Mouse (Mus musculus) stomach, postnatal 0 days (tissue): ENCODE measurements at regions not wholly inside any gene's neighbourhood (a gene's known extent, or its start where the extent isn't known, plus 50 kb on each side); places are given as distances from the start of the nearest gene placed in this dataset.
"Not testable (repeated sequence)": the region's sequence is repeated elsewhere in the genome, so short reads cannot be mapped to it uniquely, and the experiment has no call there.

Source experiments
- ATAC-seq: fragments of 200-750 bp; cut with Nextera tagmentation; 2 replicates; pipeline ENCODE4 v1.8.0; 2017; ENCODE audit not compliant: low FRiP score, low TSS enrichment
- DNase-seq: peaks from one replicate; pipeline ENCODE4 v3.0.0-alpha.2; 2016; ENCODE audit warnings: low spot score
- H3K27ac ChIP-seq: fragments of 300-500 bp; sonication (generic); replicated peaks from 2 replicates; pipeline ENCODE4 v1.5.1; 2014; ENCODE audit warnings: mild to moderate bottlenecking, control low read depth
- H3K27me3 ChIP-seq: fragments of 300-500 bp; sonication (generic); 2 replicates; pipeline ENCODE4 v1.6.1; 2014; ENCODE audit warnings: low read length; ENCODE audit not compliant: control insufficient read depth, insufficient read depth
- H3K36me3 ChIP-seq: fragments of 300-500 bp; sonication (generic); 2 replicates; pipeline ENCODE4 v1.6.1; 2014; ENCODE audit warnings: low read length, mixed read lengths; ENCODE audit not compliant: control insufficient read depth, insufficient read depth
- H3K4me1 ChIP-seq: fragments of 300-500 bp; sonication (generic); replicated peaks from 2 replicates; pipeline ENCODE4 v1.6.1; 2014; ENCODE audit warnings: antibody characterized with exemption; ENCODE audit not compliant: control insufficient read depth, insufficient read depth
- H3K4me2 ChIP-seq: fragments of 300-500 bp; sonication (generic); replicated peaks from 2 replicates; pipeline ENCODE4 v1.6.1; 2014; ENCODE audit warnings: low read depth, mild to moderate bottlenecking, control low read depth, moderate library complexity
- H3K4me3 ChIP-seq: fragments of 300-500 bp; sonication (generic); 2 replicates; pipeline ENCODE4 v1.5.1; 2014; ENCODE audit warnings: low read depth, low read length, control low read depth
- H3K9ac ChIP-seq: fragments of 300-500 bp; sonication (generic); 2 replicates; pipeline ENCODE4 v1.6.1; 2014; ENCODE audit warnings: mild to moderate bottlenecking, low read length, control low read depth, mixed read lengths
- H3K9me3 ChIP-seq: fragments of 300-500 bp; sonication (generic); 2 replicates; pipeline ENCODE4 v1.6.1; 2016; ENCODE audit warnings: low read length; ENCODE audit not compliant: control insufficient read depth
- CTCF ChIP-seq: IDR thresholded peaks from 2 replicates; pipeline ENCODE4 v1.5.1; 2016; ENCODE audit warnings: antibody characterized with exemption, low read depth, mild to moderate bottlenecking, moderate library complexity
- EP300 ChIP-seq: optimal IDR thresholded peaks from 2 replicates; pipeline ENCODE3; 2016; ENCODE audit warnings: antibody characterized with exemption
- WGBS: fragments of 180-500 bp; shearing (Covaris S2); extraction: QIAGEN DNeasy Blood & Tissue Kit; methylation state at CpG from one replicate; pipeline ENCODE4 v1.1.7; 2014; 5-methylcytosine and 5-hydroxymethylcytosine counted together

DNA sequence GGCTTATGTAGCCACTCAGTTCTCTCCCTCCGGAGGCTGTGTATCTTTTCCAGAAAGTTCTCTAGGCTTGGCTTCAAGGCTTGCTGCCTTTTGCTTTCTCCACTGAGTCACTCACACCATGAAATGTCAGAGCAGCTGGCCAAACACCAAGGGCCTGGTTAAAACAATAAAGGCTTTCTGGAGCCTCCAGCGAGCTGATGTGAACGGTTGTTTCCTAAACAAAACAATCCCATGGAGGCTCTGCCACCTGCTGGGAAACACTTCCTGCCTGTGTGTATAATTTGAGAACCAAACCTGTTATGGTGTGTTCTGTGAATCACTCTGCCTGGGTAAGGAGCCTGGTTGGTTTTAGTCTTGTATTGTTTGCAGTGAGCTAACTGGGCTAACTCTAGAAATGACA, 96.7 kb upstream of the Tspan5 start:
- DNase-seq (peak; percentile 46), ATAC-seq (no peak)
- Histone ChIP-seq H3K4me2 (no peak overlapping the region; the same call in 1 of the 2 replicates), H3K27ac (0 out of 2 replicates have a peak overlapping the region, but pooled peaks have one; percentile 20), H3K9me3 (no peaks in the 10 kb centered on the region), H3K4me3 (no peak overlapping the region), H3K9ac (no peak overlapping the region), H3K4me1 (peaks cover 5% of the 10 kb centered on the region; the same call in 1 of the 2 replicates), H3K36me3 (no peaks in the 10 kb centered on the region), H3K27me3 (no peaks in the 10 kb centered on the region)
- WGBS: 5% methylated on average over 3 of the region's 3 CpGs
- TF ChIP-seq EP300: no peak
- peak; percentile 39 for TF ChIP-seq CTCF

DNA sequence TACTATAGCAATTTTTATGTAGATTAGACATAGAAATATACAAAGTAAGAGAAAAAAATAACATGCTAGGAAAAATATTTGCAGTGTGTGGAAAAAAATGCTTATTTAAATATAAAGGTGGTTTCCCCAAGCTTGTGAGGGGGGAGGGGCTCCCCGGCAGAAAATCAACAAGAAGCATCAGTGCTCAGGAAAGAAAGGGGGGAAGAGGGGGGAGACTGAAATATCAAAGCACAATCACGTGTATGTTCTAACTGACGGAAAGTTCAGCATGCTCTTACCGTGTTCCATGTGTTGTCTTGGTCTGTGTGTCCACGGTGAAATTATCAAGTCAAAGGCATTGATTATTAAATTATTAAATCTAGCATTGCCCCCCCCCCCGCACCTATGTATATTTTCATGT, 92.3 kb upstream of the Tspan5 start:
- no peaks in the 10 kb centered on the region for H3K27me3 ChIP-seq
- H3K4me1 ChIP-seq: no peaks in the 10 kb centered on the region; the same call in 1 of the 2 replicates
- no peaks in the 10 kb centered on the region for H3K36me3 ChIP-seq
- no peaks in the 10 kb centered on the region for H3K9me3 ChIP-seq
- TF ChIP-seq EP300: no peak
- no peak for TF ChIP-seq CTCF
- H3K27ac ChIP-seq: no peak overlapping the region
- DNase-seq: no peak
- no peak overlapping the region for H3K4me3 ChIP-seq
- no peak overlapping the region for H3K4me2 ChIP-seq
- ATAC-seq: no peak
- 84% methylated on average over 6 of the region's 6 CpGs for WGBS
- H3K9ac ChIP-seq: no peak overlapping the region

DNA sequence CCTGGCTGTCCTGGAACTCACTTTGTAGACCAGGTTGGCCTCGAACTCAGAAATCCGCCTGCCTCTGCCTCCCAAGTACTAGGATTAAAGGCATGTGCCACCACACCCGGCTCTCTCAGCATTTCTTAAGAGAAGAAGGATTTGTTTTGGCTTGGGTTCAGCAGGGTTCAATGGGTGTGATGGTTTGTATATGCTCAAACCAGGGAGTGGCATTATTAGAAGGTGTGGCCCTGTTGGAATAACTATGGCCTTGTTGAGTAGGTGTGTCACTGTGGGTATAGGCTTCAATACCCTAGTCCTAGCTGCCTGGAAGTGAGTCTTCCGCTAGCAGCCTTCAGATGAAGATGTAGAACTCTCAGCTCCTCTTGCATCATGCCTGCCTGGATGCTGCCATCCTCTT, 91.3 kb upstream of the Tspan5 start:
- H3K36me3 ChIP-seq, H3K4me1 ChIP-seq, H3K4me3 ChIP-seq, H3K27ac ChIP-seq, ATAC-seq, H3K9me3 ChIP-seq, H3K4me2 ChIP-seq, H3K9ac ChIP-seq, H3K27me3 ChIP-seq, DNase-seq: not testable (repeated sequence)
- 89% methylated on average over 4 of the region's 4 CpGs for WGBS

DNA sequence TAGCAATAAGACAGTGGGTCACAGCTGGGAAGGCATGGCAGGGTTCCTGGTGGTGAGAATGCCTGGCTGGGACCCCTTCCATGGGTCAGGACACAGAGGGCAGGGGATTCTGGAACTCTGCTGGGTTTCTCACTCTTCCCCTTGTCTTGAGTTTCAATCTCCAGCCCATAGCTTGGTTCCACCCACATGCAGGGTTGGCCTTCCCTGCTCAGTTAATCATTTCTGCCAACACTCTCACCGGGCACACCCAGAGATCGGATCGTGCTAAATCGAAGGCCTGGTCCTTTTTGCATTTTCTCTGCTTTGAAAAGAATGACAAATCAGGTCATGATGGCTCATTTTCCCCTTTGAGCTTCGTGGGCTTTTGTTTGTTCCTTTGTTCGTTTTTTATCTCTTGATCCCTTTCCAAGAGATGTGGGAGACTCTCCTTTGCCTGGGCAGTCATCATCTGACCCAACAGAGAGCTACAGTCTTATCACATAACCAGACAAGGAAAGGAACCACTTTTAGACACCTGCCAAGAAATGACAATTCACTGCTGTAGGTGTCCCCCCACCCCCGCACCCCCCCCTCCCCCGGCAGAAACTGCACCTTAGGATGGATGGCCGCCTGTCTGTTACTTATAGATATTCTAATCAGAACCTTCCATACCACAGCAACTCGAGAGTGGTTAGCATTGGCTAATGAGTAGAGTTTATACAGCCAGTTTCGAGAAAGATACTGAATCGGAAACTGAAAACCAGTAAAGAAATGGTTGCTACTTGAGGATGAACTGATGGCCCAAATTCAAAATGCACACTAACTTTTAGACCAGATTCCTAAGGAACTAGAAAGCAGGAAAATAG, 90.4 kb upstream of the Tspan5 start:
- ATAC-seq (no peak), DNase-seq (no peak)
- Histone ChIP-seq H3K27me3 (no peaks in the 10 kb centered on the region), H3K9ac (no peak overlapping the region), H3K36me3 (no peaks in the 10 kb centered on the region), H3K4me1 (no peaks in the 10 kb centered on the region), H3K4me2 (no peak overlapping the region), H3K9me3 (no peaks in the 10 kb centered on the region), H3K27ac (no peak overlapping the region), H3K4me3 (no peak overlapping the region)
- WGBS: 74% methylated on average over 12 of the region's 12 CpGs
- no peak for TF ChIP-seq CTCF
- no peak for TF ChIP-seq EP300

DNA sequence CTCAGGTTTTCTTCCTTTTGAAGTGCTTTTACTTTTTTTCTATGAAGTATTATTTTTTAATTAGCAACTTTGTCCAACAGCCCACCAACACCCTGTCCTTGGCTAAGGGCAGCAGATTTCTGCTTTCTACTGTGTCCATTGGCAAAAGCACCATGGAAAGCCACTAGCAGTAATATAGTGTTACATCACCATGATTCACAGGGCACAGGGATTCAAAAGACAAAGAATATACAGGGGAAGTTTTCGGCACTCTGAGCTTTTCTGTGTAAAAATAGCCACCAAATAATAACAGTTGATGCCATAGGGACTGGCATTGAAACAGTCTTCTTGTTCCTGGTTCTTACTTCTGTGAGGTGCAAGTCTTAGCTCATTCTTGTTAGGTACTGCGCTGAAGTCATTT, 89.8 kb upstream of the Tspan5 start:
- DNase-seq (no peak), ATAC-seq (no peak)
- Histone ChIP-seq H3K4me1 (no peaks in the 10 kb centered on the region), H3K27ac (no peak overlapping the region), H3K9me3 (no peaks in the 10 kb centered on the region), H3K4me3 (no peak overlapping the region), H3K36me3 (no peaks in the 10 kb centered on the region), H3K4me2 (no peak overlapping the region), H3K9ac (no peak overlapping the region), H3K27me3 (no peaks in the 10 kb centered on the region)
- TF ChIP-seq CTCF (no peak), EP300 (no peak)
- whole genome bisulfite sequencing: 86% methylated on average over 2 of the region's 2 CpGs

DNA sequence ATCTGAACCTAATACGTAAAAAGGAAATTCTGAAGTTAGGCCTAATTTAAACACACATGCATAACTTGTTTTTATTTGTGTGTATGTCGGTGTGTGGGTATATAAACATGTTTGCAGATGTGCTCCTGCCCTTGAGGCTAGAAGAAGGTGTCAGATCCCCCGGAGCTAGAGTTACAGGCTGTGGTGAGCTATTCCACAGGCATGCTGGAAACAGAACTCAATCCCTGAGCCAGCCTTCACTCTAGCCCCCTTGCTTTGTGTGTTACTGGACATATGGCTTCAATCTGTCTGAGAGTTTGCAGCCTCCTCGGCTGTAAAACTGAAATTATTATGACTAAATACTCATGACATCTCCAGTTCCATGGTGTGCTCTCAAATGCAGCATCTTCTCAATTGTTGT, 89.3 kb upstream of the Tspan5 start:
- no peak for DNase-seq
- no peak for TF ChIP-seq EP300
- no peak for TF ChIP-seq CTCF
- no peak overlapping the region for H3K4me3 ChIP-seq
- no peak overlapping the region for H3K27ac ChIP-seq
- H3K27me3 ChIP-seq: no peaks in the 10 kb centered on the region
- no peak overlapping the region for H3K4me2 ChIP-seq
- H3K9me3 ChIP-seq: no peaks in the 10 kb centered on the region
- no peak for ATAC-seq
- H3K4me1 ChIP-seq: no peaks in the 10 kb centered on the region
- H3K9ac ChIP-seq: no peak overlapping the region
- 67% methylated on average over 4 of the region's 4 CpGs for WGBS
- H3K36me3 ChIP-seq: no peaks in the 10 kb centered on the region
